Mouse (Mus musculus) megakaryocyte, embryonic 14.5 days (primary cell): Measurements from ENCODE around the gene Gm14288. TPM values are rescaled to one million over a fixed set of nuclear protein-coding genes. Genes with fewer than 3 reads are reported as not detected.
"Not testable (repeated sequence)": the region's sequence is repeated elsewhere in the genome, so short reads cannot be mapped to it uniquely, and the experiment has no call there.

Experiments used
- H3K27me3 ChIP-seq: replicated peaks from 2 replicates; pipeline ENCODE3; 2012; ENCODE audit warnings: inconsistent platforms
- H3K36me3 ChIP-seq: replicated peaks from 2 replicates; pipeline ENCODE3; 2012; ENCODE audit warnings: low read length, inconsistent platforms, mixed read lengths
- H3K4me1 ChIP-seq: 2 replicates; pipeline ENCODE4 v1.6.1; 2012; ENCODE audit warnings: inconsistent platforms
- H3K4me3 ChIP-seq: replicated peaks from 2 replicates; pipeline ENCODE3; 2012; ENCODE audit warnings: moderate library complexity, mild to moderate bottlenecking, inconsistent platforms
- H3K9me3 ChIP-seq: 2 replicates; pipeline ENCODE4 v1.6.1; 2012; ENCODE audit warnings: inconsistent platforms
- polyA plus RNA-seq: library from polyadenylated mRNA; stranded (reverse); fragments of >175 nt; gene quantifications from 2 replicates; pipeline ENCODE4 v1.2.3, GENCODE M21; 2012; ENCODE audit warnings: low replicate concordance; ENCODE audit not compliant: insufficient read depth

Gm14288 gene
- not detected in 2 replicates for polyA plus RNA-seq

DNA sequence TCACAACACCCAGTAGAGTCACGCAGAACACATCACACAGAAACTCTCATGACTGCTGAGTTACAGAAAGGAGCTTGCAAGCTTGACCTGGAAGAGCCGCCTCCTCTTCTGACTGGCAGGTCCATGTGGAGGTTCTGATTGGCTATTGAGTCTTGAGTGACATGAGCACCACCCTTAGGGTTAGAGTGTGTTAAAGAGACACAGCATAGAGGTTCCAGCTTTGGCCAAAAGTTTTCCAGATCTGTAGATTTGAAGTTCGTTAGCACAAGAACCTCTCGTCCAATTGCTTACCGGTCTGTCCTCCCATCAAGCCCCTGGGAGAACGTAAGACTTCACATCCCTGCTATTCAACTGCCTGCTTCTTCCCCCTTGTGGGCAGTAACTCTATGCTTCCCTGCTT, at the start of gene Gm14288:
Gene Gm14288, minus strand, starts transcription at position 101 of the 400 bp plus-strand sequence.
- not testable (repeated sequence) for H3K4me3 ChIP-seq, H3K9me3 ChIP-seq, H3K27me3 ChIP-seq, H3K36me3 ChIP-seq, H3K4me1 ChIP-seq

DNA sequence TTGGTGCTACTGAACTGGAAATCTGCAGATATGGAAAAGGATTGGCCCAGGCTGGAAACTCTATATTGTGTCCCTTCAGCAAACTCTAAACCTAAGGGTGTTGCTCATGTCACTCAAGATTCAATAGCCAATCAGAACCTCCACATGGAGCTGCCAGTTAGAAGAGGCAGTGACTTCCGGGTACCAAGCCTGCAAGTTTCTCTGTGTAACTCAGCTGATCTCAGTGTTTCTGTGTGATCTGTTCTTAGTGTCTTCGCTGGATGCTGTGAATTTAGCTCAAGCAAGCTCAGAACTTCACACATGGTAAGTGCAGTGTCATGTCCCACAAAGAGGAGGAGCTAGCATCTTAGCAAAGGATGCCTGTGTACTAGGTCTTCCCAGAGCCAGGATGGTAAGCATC, 59.7 kb downstream of the Gm14288 start, which contains the start of gene Gm2007:
Gene Gm2007, plus strand, starts transcription at position 301 of the 400 bp plus-strand sequence.
- not testable (repeated sequence) for H3K27me3 ChIP-seq, H3K4me3 ChIP-seq, H3K4me1 ChIP-seq, H3K36me3 ChIP-seq, H3K9me3 ChIP-seq

Other genes starting within 250 kb of the Gm14288 start
- not detected in 2 replicates for gene Gm11007, start 157.1 kb downstream of the Gm14288 start, polyA plus RNA-seq
- not detected in 2 replicates for gene Zfp969, start 97.4 kb downstream of the Gm14288 start, polyA plus RNA-seq
- gene Gm2007, start 59.6 kb downstream of the Gm14288 start, polyA plus RNA-seq: not detected in 2 replicates
- gene Gm6710, start 68.1 kb upstream of the Gm14288 start, polyA plus RNA-seq: not detected in 2 replicates
- gene Zfp966, start 130.0 kb upstream of the Gm14288 start, polyA plus RNA-seq: not detected in 2 replicates
- gene Gm2026, start 164.2 kb upstream of the Gm14288 start, polyA plus RNA-seq: not detected in 2 replicates